Mouse (Mus musculus) heart, adult 2 months (tissue): ENCODE data around the gene Pcnx.

Source experiments
- CTCF ChIP-seq: fragments of 200-600 bp; IDR thresholded peaks from 2 replicates; pipeline ENCODE4 v1.8.1; 2022; ENCODE audit warnings: antibody characterized with exemption, mild to moderate bottlenecking, moderate library complexity
- EP300 ChIP-seq: fragments of 200-500 bp; IDR thresholded peaks from 2 replicates; pipeline ENCODE4 v1.6.1; 2011; ENCODE audit warnings: low read depth, low read length, control low read depth; ENCODE audit not compliant: insufficient read depth
- POLR2A ChIP-seq: fragments of 200-500 bp; IDR thresholded peaks from 2 replicates; pipeline ENCODE4 v1.6.1; 2011; ENCODE audit warnings: mild to moderate bottlenecking, low read depth, low read length, control low read depth; ENCODE audit not compliant: insufficient read depth

DNA sequence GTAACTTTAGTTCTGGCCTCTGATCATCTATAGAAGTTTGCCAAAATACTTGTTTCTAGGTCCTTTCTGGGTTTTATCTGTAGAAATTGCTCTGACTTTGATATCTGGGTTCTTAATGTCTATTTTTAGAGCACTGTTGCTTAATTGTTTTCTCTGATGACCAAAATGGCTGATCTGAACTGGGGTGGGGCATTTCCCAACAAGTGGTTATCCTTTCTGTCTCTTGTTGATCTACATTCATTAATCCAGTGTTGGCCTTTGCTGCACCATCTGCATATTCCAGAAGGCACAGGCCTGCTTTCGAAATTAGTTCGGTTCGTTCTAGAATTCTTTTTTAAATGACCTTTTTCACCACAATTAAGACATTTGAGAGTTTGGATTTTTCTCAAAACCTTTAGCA, 20.3 kb downstream of the Pcnx start:
- TF ChIP-seq CTCF (no peak), POLR2A (no peak), EP300 (no peak)
